Mouse (Mus musculus) lung, embryonic 14.5 days (tissue): ENCODE data around the gene Tmed6. TPM values are rescaled to one million over a fixed set of nuclear protein-coding genes. Genes with fewer than 3 reads are reported as not detected.
A peak's percentile ranks its signal among the peaks of the same experiment; 100 is the strongest.

Source experiments
- ATAC-seq: fragments of 200-750 bp; cut with Nextera tagmentation; 2 replicates; pipeline ENCODE4 v1.8.0; 2017; ENCODE audit warnings: mild to moderate bottlenecking, moderate TSS enrichment, moderate library complexity; ENCODE audit not compliant: insufficient read depth
- DNase-seq: peaks from one replicate; pipeline ENCODE4 v3.0.0-alpha.2; 2015
- H3K27ac ChIP-seq: fragments of 300-500 bp; sonication (generic); 2 replicates; pipeline ENCODE4 v1.5.1; 2014; ENCODE audit warnings: low read depth, mild to moderate bottlenecking, moderate library complexity
- H3K27me3 ChIP-seq: fragments of 300-500 bp; sonication (generic); 2 replicates; pipeline ENCODE4 v1.6.1; 2014; ENCODE audit warnings: low read length, control low read depth; ENCODE audit not compliant: insufficient read depth
- H3K36me3 ChIP-seq: fragments of 300-500 bp; sonication (generic); 2 replicates; pipeline ENCODE4 v1.6.1; 2014; ENCODE audit warnings: control low read depth; ENCODE audit not compliant: insufficient read depth
- H3K4me1 ChIP-seq: fragments of 300-500 bp; sonication (generic); 2 replicates; pipeline ENCODE4 v1.6.1; 2014; ENCODE audit warnings: antibody characterized with exemption, control low read depth; ENCODE audit not compliant: insufficient read depth
- H3K4me2 ChIP-seq: fragments of 300-500 bp; sonication (generic); 2 replicates; pipeline ENCODE4 v1.6.1; 2014; ENCODE audit warnings: mild to moderate bottlenecking
- H3K4me3 ChIP-seq: fragments of 300-500 bp; sonication (generic); 2 replicates; pipeline ENCODE4 v1.5.1; 2014; ENCODE audit warnings: low read depth, low read length
- H3K9ac ChIP-seq: fragments of 300-500 bp; sonication (generic); 2 replicates; pipeline ENCODE4 v1.6.1; 2014
- H3K9me3 ChIP-seq: fragments of 300-500 bp; sonication (generic); 2 replicates; pipeline ENCODE4 v1.6.1; 2016; ENCODE audit warnings: low read depth, low read length, control low read depth
- CTCF ChIP-seq: IDR thresholded peaks from 2 replicates; pipeline ENCODE4 v1.5.1; 2016; ENCODE audit warnings: antibody characterized with exemption, low read depth
- WGBS: fragments of 180-500 bp; shearing (Covaris S2); extraction: QIAGEN DNeasy Blood & Tissue Kit; methylation state at CpG from one replicate; pipeline ENCODE4 v1.1.7; 2014; 5-methylcytosine and 5-hydroxymethylcytosine counted together
- polyA plus RNA-seq: library from polyadenylated mRNA; unstranded; fragments of >200 nt; fragmentation: Nextera tagmentation; extraction: Ambion mirVana; gene quantifications from 2 replicates; pipeline ENCODE4 v1.2.1, GENCODE M21; 2014

Tmed6 gene
- polyA plus RNA-seq, 1 experiment from 2014 or later = 1.1 TPM

GRCm38 (mm10) chr8:107095717-107096365 is 30.4 kb upstream of the Tmed6 start:
- TF ChIP-seq CTCF = no peak
- Histone ChIP-seq H3K9ac (peak overlapping the region; percentile 91), H3K9me3 (no peaks in the 10 kb centered on the region), H3K4me1 (peaks cover 3% of the 10 kb centered on the region; the same call in 1 of the 2 replicates), H3K27ac (peak overlapping the region; percentile 94), H3K36me3 (peaks cover 35% of the 10 kb centered on the region), H3K4me3 (peak overlapping the region; percentile 81), H3K27me3 (no peaks in the 10 kb centered on the region), H3K4me2 (peak overlapping the region; percentile 75)
- ATAC-seq (peak; percentile 81), DNase-seq (peak; percentile 68)
- WGBS = 1% methylated on average over 53 of the region's 53 CpGs

GRCm38 (mm10) chr8:107090531-107090930 is 25.1 kb upstream of the Tmed6 start:
- no peak overlapping the region for H3K27ac ChIP-seq
- H3K36me3 ChIP-seq = peaks cover 70% of the 10 kb centered on the region
- H3K4me2 ChIP-seq = no peak overlapping the region

GRCm38 (mm10) chr8:107088526-107089063 is 23.2 kb upstream of the Tmed6 start:
- TF ChIP-seq CTCF = no peak
- ATAC-seq = no peak
- 94% methylated on average over 5 of the region's 5 CpGs for WGBS

More at GRCm38 (mm10) chr8:107090531-107090930, 25.1 kb upstream of the Tmed6 start:
- H3K27me3 ChIP-seq = no peaks in the 10 kb centered on the region
- WGBS = 94% methylated on average over 7 of the region's 7 CpGs
- no peak overlapping the region for H3K4me3 ChIP-seq
- no peak for TF ChIP-seq CTCF
- DNase-seq (no peak), ATAC-seq (no peak)
- peaks cover 3% of the 10 kb centered on the region; the same call in 1 of the 2 replicates for H3K4me1 ChIP-seq
- H3K9ac ChIP-seq = no peak overlapping the region
- no peaks in the 10 kb centered on the region for H3K9me3 ChIP-seq

GRCm38 (mm10) chr8:107086018-107086417 is 20.6 kb upstream of the Tmed6 start:
- 98% methylated on average over 5 of the region's 5 CpGs for WGBS
- H3K4me1 ChIP-seq = no peaks in the 10 kb centered on the region
- TF ChIP-seq CTCF = no peak
- no peak overlapping the region for H3K27ac ChIP-seq
- peaks cover 73% of the 10 kb centered on the region for H3K36me3 ChIP-seq
- no peaks in the 10 kb centered on the region for H3K27me3 ChIP-seq
- H3K4me2 ChIP-seq = no peak overlapping the region
- DNase-seq = no peak
- no peak for ATAC-seq
- H3K9ac ChIP-seq = no peak overlapping the region
- no peaks in the 10 kb centered on the region for H3K9me3 ChIP-seq
- no peak overlapping the region for H3K4me3 ChIP-seq

More at GRCm38 (mm10) chr8:107088526-107089063, 23.2 kb upstream of the Tmed6 start:
- Histone ChIP-seq H3K36me3 (peaks cover 71% of the 10 kb centered on the region), H3K4me2 (no peak overlapping the region), H3K9me3 (no peaks in the 10 kb centered on the region), H3K9ac (no peak overlapping the region), H3K27me3 (no peaks in the 10 kb centered on the region), H3K4me1 (no peaks in the 10 kb centered on the region), H3K4me3 (no peak overlapping the region), H3K27ac (no peak overlapping the region)
- DNase-seq = no peak

GRCm38 (mm10) chr8:107085358-107085757 is 19.9 kb upstream of the Tmed6 start:
- no peak overlapping the region for H3K27ac ChIP-seq
- H3K4me2 ChIP-seq = no peak overlapping the region
- no peak for ATAC-seq
- peak; percentile 20 for DNase-seq
- peaks cover 73% of the 10 kb centered on the region for H3K36me3 ChIP-seq
- H3K4me1 ChIP-seq = no peaks in the 10 kb centered on the region
- no peak overlapping the region for H3K9ac ChIP-seq
- WGBS = 96% methylated on average over 17 of the region's 17 CpGs
- no peaks in the 10 kb centered on the region for H3K27me3 ChIP-seq
- no peak overlapping the region for H3K4me3 ChIP-seq
- peak; percentile 45 for TF ChIP-seq CTCF
- no peaks in the 10 kb centered on the region for H3K9me3 ChIP-seq

- Histone ChIP-seq H3K4me2 (no peak overlapping the region), H3K9me3 (no peaks in the 10 kb centered on the region), H3K4me1 (no peaks in the 10 kb centered on the region), H3K27ac (no peak overlapping the region), H3K9ac (no peak overlapping the region), H3K27me3 (no peaks in the 10 kb centered on the region), H3K4me3 (no peak overlapping the region), H3K36me3 (peaks cover 79% of the 10 kb centered on the region)
- no peak for DNase-seq
- no peak for TF ChIP-seq CTCF
- WGBS = 90% methylated on average over 7 of the region's 7 CpGs
- ATAC-seq = no peak
Observed at GRCm38 (mm10) chr8:107076239-107076888, 10.9 kb upstream of the Tmed6 start.

GRCm38 (mm10) chr8:107074128-107074527 is 8.7 kb upstream of the Tmed6 start:
- H3K9ac ChIP-seq = no peak overlapping the region
- H3K27me3 ChIP-seq = no peaks in the 10 kb centered on the region
- H3K27ac ChIP-seq = no peak overlapping the region
- no peak for ATAC-seq
- no peaks in the 10 kb centered on the region for H3K9me3 ChIP-seq
- no peak for DNase-seq
- H3K4me3 ChIP-seq = no peak overlapping the region
- no peak for TF ChIP-seq CTCF
- no peak overlapping the region for H3K4me2 ChIP-seq
- H3K4me1 ChIP-seq = no peaks in the 10 kb centered on the region
- H3K36me3 ChIP-seq = peaks cover 76% of the 10 kb centered on the region
- WGBS = 82% methylated on average over 1 of the region's 1 CpGs
